Mouse (Mus musculus) hindbrain, embryonic 12.5 days (tissue): ENCODE data around the gene Nudc. TPM values are rescaled to one million over a fixed set of nuclear protein-coding genes. Genes with fewer than 3 reads are reported as not detected.
A peak's percentile ranks its signal among the peaks of the same experiment; 100 is the strongest.

Experiments
- ATAC-seq: fragments of 200-750 bp; cut with Nextera tagmentation; 2 replicates; pipeline ENCODE4 v1.8.0; 2017; ENCODE audit warnings: moderate TSS enrichment; ENCODE audit not compliant: low FRiP score
- H3K27ac ChIP-seq: fragments of 300-500 bp; sonication (generic); 2 replicates; pipeline ENCODE4 v1.5.1; 2016; ENCODE audit warnings: mild to moderate bottlenecking
- H3K27me3 ChIP-seq: fragments of 300-500 bp; sonication (generic); 2 replicates; pipeline ENCODE4 v1.6.1; 2016; ENCODE audit warnings: mild to moderate bottlenecking
- H3K36me3 ChIP-seq: fragments of 300-500 bp; sonication (generic); 2 replicates; pipeline ENCODE4 v1.6.1; 2016; ENCODE audit warnings: mild to moderate bottlenecking
- H3K4me1 ChIP-seq: fragments of 300-500 bp; sonication (generic); 2 replicates; pipeline ENCODE4 v1.6.1; 2016
- H3K4me2 ChIP-seq: fragments of 300-500 bp; sonication (generic); replicated peaks from 2 replicates; pipeline ENCODE4 v1.6.1; 2016; ENCODE audit warnings: mild to moderate bottlenecking
- H3K4me3 ChIP-seq: fragments of 300-500 bp; sonication (generic); 2 replicates; pipeline ENCODE4 v1.5.1; 2016; ENCODE audit warnings: mild to moderate bottlenecking
- H3K9ac ChIP-seq: fragments of 300-500 bp; sonication (generic); 2 replicates; pipeline ENCODE4 v1.6.1; 2016; ENCODE audit warnings: mild to moderate bottlenecking, moderate library complexity
- H3K9me3 ChIP-seq: fragments of 300-500 bp; sonication (generic); replicated peaks from 2 replicates; pipeline ENCODE4 v1.6.1; 2016; ENCODE audit warnings: mild to moderate bottlenecking
- WGBS: fragments of 180-500 bp; shearing (Covaris S2); methylation state at CpG from one replicate; pipeline ENCODE4 v1.1.7; 2016; 5-methylcytosine and 5-hydroxymethylcytosine counted together
- polyA plus RNA-seq: library from polyadenylated mRNA; unstranded; fragments of >200 nt; fragmentation: Nextera tagmentation; extraction: Ambion mirVana; gene quantifications from 2 replicates; pipeline ENCODE4 v1.2.1, GENCODE M21; 2016

Gene Nudc
- polyA plus RNA-seq, 1 experiment from 2014 or later: 326 TPM

DNA sequence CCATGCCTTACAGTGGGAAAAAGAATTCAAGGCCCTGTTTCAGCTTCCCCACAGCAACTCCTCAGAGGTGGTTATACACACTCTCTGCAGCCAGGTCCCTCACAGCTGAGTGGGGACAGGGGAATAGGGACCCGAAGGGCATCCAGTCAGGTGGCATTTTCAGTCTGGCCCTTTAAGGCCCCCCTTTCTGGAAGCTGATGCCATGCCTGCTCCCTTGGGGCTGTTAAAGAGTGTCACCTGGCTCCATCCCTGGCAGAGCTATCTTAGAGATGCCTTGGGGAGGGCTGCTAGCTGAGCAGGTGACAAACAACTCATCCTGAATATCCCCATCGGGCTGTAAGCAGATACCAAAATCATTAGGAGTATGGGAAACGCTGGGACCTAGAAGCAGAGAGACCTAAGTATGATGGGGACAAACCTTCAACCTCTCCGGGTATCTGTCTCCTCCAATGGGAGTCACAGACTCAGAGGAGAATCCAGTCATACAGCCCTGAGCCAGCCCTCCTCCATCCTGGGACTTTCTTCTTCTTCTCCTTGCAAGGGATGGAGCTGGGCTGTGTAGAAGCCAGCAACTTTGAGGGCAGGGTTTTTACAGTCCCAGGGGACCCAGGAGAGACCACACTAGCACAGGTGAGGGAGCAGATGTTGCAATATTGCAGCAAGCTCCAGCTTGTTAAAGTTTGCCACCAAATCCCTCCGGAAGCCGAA is 48.9 kb downstream of the Nudc start:
- Histone ChIP-seq H3K36me3 (no peaks in the 10 kb centered on the region), H3K9ac (no peak overlapping the region), H3K27ac (no peak overlapping the region), H3K4me2 (peak overlapping the region; percentile 100), H3K9me3 (no peaks in the 10 kb centered on the region), H3K4me1 (peaks cover 24% of the 10 kb centered on the region), H3K4me3 (peak overlapping the region; percentile 69), H3K27me3 (peaks cover 86% of the 10 kb centered on the region)
- no peak for ATAC-seq
- WGBS: 28% methylated on average over 6 of the region's 6 CpGs

DNA sequence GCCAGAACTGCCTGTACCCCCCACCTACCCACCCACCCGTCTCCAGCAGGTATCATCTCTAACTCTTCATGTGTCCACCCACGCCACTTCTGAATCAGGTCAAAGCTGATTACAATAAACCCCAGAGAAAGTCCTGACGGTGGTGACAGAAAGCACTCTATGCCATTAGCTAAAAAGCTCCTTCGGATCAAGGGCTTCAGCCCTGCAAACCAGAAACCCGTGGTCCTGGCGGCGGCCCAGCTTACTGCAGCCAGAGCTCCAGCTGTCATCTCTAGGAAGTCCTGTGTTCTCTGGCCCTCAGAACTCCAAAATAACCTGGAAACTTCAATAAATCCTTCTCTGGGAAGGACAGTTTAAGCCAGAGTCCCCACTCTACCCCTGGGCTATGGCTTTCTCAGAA is 50.1 kb downstream of the Nudc start:
- no peaks in the 10 kb centered on the region for H3K9me3 ChIP-seq
- H3K36me3 ChIP-seq: no peaks in the 10 kb centered on the region
- H3K27me3 ChIP-seq: peaks cover 74% of the 10 kb centered on the region
- ATAC-seq: no peak
- peaks cover 32% of the 10 kb centered on the region for H3K4me1 ChIP-seq
- no peak overlapping the region for H3K9ac ChIP-seq
- whole genome bisulfite sequencing: 31% methylated on average over 7 of the region's 7 CpGs
- no peak overlapping the region for H3K27ac ChIP-seq
- H3K4me2 ChIP-seq: no peak overlapping the region
- no peak overlapping the region for H3K4me3 ChIP-seq

DNA sequence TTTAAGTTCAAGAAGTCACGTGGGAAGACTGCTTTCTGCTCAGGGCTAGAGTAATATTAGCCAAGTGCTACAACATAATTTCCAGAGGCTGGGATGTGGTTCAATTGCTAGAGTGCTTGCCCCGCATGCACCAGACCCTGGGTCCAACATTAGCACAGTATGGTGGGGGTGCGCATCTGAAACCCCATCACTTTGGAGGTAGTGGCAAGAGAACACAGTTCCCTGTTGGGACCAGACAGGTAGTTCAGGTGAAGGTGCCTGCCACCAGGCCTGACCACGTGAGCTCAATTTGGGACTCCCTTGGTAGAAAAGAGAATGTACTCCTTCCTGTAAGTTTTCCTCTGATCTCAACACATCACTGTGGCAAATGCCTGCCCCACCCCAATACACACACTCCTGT is 50.9 kb downstream of the Nudc start:
- H3K4me2 ChIP-seq: no peak overlapping the region
- H3K4me1 ChIP-seq: peaks cover 32% of the 10 kb centered on the region
- no peak for ATAC-seq
- no peaks in the 10 kb centered on the region for H3K9me3 ChIP-seq
- H3K9ac ChIP-seq: no peak overlapping the region
- 70% methylated on average over 4 of the region's 4 CpGs for WGBS
- no peak overlapping the region for H3K27ac ChIP-seq
- H3K27me3 ChIP-seq: peaks cover 66% of the 10 kb centered on the region
- H3K4me3 ChIP-seq: no peak overlapping the region
- H3K36me3 ChIP-seq: no peaks in the 10 kb centered on the region

DNA sequence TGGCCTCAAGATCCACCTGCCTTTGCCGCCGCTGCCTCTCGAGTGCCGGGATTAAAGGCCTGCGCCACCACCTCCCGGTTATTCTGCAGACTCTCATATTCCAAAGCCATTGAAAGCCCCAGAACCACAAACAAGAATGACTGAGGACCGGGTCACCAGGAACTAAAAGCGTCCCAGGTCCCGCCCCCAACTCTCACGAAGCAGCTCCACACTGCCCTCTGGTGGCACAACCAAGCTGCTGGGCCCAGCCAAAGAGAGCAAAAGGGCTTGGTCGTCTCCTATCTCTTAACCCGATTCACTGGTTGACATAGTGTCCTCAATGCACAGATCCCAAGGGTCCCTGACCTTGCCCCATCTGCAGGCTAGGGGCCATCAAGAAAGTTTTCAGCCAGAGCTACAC is 51.4 kb downstream of the Nudc start:
- Histone ChIP-seq H3K27me3 (peaks cover 62% of the 10 kb centered on the region), H3K4me3 (peak overlapping the region; percentile 25), H3K4me2 (peak overlapping the region; percentile 52), H3K9ac (no peak overlapping the region), H3K27ac (no peak overlapping the region), H3K36me3 (no peaks in the 10 kb centered on the region), H3K4me1 (peaks cover 36% of the 10 kb centered on the region), H3K9me3 (no peaks in the 10 kb centered on the region)
- no peak for ATAC-seq
- WGBS: under 1% methylated on average over 12 of the region's 12 CpGs

DNA sequence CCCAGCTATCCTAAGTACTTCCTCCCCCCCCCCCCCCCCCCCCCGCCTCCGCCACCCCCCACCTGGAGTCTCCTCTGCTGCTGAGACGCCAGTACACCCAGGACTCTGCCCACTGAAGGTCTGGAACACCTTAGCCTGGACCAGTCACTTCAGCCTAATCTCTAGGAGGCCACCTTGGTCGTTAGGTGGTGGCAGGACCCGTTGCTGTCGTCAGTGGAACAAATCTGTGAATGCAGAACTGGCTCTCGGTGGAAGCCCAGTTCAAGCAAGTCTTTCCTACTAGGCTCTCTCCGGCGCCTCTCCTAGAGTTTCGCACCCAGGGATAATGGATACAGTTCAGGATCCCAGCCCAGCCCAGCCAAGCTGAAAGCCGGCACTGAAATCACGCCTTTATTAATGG is 51.9 kb downstream of the Nudc start:
- WGBS: 31% methylated on average over 9 of the region's 12 CpGs
- Histone ChIP-seq H3K27me3 (peaks cover 56% of the 10 kb centered on the region), H3K36me3 (no peaks in the 10 kb centered on the region), H3K27ac (no peak overlapping the region), H3K4me1 (peaks cover 36% of the 10 kb centered on the region), H3K9ac (no peak overlapping the region), H3K4me2 (peak overlapping the region; percentile 52), H3K9me3 (no peaks in the 10 kb centered on the region), H3K4me3 (peak overlapping the region; percentile 25)
- no peak for ATAC-seq

DNA sequence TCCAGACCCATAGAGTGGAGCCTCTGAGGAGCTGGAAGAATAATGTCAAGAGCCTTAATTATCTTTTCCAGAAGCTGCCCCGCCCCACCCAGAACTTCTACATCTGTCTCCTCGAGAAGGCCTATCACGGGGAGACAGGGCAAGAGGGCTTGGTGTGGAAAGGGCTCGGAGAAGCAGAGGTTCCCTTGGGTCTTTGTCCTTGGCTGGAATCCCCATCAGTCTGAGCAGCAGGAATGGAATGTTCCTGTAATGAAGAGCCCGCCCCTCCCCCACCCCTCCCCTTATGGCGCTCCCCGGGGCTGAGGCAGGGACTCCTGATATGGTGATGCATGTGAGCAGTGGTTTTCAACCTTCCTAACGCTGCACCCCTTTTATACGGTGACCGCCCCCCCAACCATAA is 54.0 kb downstream of the Nudc start:
- no peak for ATAC-seq
- H3K36me3 ChIP-seq: no peaks in the 10 kb centered on the region
- no peaks in the 10 kb centered on the region for H3K9me3 ChIP-seq
- 35% methylated on average over 10 of the region's 10 CpGs for WGBS
- H3K9ac ChIP-seq: no peak overlapping the region
- H3K4me2 ChIP-seq: no peak overlapping the region
- H3K4me3 ChIP-seq: no peak overlapping the region
- no peak overlapping the region for H3K27ac ChIP-seq
- H3K4me1 ChIP-seq: peaks cover 19% of the 10 kb centered on the region
- H3K27me3 ChIP-seq: peaks cover 35% of the 10 kb centered on the region

DNA sequence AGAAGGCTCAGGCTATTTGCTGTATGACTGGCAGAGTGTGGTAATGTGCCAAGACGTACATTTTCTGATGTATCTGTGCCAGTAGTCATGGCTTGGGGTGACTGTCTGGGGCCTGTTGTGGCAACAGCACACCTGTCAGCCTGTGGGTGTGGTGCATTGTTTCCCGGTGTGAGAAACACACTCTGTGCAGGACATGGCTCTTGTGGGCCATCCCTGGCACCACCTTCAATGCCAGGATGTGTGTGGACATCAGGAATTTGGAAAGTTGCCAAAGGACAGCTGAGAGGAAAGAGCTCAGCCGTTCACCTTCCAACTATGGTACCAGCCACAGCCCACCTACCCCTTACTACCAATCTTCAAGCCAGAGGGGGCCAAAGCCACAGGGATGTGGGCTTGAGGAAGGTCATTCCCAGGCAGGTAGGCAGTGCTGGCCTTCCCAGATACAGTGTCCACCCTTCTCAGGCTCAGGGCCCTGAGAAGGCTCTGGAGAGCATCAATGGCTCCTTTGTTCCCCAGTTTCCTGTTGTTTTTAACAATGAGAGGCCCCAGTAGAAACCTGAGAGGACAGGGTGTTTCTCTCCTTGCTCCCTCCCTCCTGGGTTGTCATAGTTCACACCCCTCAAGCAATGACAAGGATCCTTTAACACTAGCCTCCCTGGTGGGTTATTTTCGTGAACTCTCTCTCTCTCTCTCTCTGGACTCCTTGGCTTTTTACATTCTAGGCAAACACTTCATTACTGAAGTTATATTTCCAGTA is 56.1 kb downstream of the Nudc start:
- Histone ChIP-seq H3K4me2 (no peak overlapping the region), H3K27ac (no peak overlapping the region), H3K4me3 (no peak overlapping the region), H3K27me3 (peaks cover 14% of the 10 kb centered on the region), H3K9ac (no peak overlapping the region), H3K4me1 (peaks cover 19% of the 10 kb centered on the region), H3K9me3 (no peaks in the 10 kb centered on the region), H3K36me3 (no peaks in the 10 kb centered on the region)
- ATAC-seq: no peak
- WGBS: 63% methylated on average over 4 of the region's 4 CpGs

DNA sequence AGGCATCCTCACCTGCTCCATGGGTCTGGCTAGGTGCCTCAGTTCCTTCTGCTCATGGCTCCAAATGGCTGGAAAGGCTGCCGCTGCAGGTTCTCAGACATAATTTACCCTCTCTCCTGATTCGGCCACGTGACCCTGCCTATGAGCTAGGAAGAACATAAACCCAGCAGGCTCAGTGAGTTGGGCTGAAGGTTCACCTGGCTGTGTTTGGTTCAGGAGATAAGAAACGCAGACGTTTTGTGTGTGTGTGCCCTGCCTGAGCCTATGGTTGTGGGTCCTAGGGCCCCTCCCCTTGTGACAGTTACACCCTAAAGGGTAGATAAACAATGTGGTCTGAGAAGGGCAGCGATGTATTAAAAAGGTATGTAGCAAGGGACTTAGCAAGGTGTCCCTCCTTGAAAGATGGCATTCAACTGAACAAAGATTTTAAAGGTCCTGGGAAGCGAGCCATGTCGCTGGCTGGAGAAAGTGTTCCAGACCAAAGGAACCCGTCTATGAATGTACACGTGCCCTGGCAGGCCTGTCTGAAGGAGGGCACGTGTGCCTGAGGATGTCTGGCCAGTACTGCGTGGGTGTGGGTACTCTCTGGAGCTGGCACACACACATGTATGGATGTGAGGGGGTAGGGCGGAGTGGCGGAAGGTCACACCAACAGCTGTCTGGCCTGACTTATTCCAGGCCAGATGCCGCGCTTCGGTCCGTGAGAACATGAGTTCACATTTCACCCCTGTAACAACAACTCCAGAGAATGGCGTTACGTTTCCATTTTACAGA is 57.0 kb downstream of the Nudc start:
- whole genome bisulfite sequencing: 80% methylated on average over 20 of the region's 20 CpGs
- Histone ChIP-seq H3K36me3 (no peaks in the 10 kb centered on the region), H3K9me3 (no peaks in the 10 kb centered on the region), H3K9ac (no peak overlapping the region), H3K4me1 (peaks cover 22% of the 10 kb centered on the region), H3K4me3 (no peak overlapping the region), H3K27ac (no peak overlapping the region), H3K27me3 (peaks cover 15% of the 10 kb centered on the region), H3K4me2 (no peak overlapping the region)
- ATAC-seq: no peak

DNA sequence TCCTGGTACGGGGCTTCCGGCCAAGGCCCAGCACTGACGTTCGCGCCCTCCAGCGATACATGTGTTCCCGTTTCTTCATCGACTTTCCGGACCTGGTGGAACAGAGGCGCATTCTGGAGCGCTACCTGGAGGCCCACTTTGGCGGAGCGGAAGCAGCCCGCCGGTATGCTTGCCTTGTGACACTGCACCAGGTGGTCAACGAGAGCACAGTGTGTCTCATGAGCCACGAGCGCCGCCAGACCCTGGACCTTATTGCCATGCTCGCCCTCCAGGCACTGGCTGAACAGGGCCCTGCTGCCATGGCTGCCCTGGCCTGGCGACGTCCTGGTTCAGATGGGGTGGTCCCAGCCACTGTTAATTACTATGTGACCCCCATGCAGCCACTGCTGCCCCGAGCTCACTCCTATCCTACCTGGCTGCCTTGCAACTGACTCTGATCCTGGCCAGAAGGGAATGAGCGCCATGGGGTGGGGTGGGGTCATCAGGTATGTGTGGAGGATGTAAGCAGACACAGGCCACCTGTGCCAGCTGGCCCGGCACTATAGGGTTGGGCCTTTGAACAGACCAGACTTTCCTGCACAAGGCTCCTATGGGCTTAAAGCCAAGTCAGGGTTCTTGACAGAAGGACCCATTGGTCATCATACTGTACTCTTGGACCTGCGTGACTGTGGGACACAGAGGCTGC is 59.0 kb downstream of the Nudc start:
- no peak for ATAC-seq
- no peaks in the 10 kb centered on the region for H3K36me3 ChIP-seq
- WGBS: 94% methylated on average over 26 of the region's 26 CpGs
- peaks cover 22% of the 10 kb centered on the region for H3K27me3 ChIP-seq
- no peak overlapping the region for H3K4me2 ChIP-seq
- H3K4me3 ChIP-seq: no peak overlapping the region
- no peak overlapping the region for H3K27ac ChIP-seq
- H3K9me3 ChIP-seq: no peaks in the 10 kb centered on the region
- peaks cover 18% of the 10 kb centered on the region for H3K4me1 ChIP-seq
- H3K9ac ChIP-seq: no peak overlapping the region

DNA sequence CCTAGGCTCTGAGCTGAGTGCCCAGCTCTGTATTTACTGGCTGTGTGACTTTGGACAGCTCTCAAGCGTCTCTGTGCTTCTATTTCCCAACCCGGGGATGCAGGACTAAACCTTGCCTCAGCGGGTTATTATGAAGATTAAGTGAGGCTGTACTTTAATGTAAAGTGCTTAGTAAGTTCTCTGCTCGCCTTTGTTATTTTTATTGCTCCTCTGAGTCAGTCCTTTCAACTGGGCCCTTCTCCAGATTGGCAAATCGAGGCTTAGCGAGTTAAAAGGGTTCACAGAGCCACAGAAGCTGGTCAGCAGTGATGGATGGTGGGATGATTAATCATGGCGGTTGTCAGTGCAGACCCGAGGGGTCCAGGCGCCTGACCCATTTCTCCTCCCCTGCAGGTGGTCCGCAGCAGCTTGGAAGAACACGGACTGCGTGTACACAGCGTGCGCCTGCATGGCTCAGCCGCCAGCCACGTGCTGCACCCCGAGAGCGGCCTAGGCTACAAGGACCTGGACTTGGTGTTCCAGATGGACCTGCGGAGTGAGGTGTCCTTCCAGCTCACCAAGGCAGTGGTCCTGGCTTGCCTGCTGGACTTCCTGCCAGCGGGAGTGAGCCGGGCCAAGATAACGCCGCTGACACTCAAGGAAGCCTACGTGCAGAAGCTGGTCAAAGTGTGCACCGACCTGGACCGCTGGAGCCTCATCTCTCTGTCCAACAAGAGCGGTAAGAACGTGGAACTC is 59.9 kb downstream of the Nudc start:
- Histone ChIP-seq H3K27ac (no peak overlapping the region), H3K36me3 (no peaks in the 10 kb centered on the region), H3K4me1 (peaks cover 12% of the 10 kb centered on the region), H3K27me3 (peaks cover 32% of the 10 kb centered on the region), H3K4me2 (no peak overlapping the region), H3K4me3 (no peak overlapping the region), H3K9me3 (no peaks in the 10 kb centered on the region), H3K9ac (no peak overlapping the region)
- WGBS: 88% methylated on average over 28 of the region's 28 CpGs
- no peak for ATAC-seq

DNA sequence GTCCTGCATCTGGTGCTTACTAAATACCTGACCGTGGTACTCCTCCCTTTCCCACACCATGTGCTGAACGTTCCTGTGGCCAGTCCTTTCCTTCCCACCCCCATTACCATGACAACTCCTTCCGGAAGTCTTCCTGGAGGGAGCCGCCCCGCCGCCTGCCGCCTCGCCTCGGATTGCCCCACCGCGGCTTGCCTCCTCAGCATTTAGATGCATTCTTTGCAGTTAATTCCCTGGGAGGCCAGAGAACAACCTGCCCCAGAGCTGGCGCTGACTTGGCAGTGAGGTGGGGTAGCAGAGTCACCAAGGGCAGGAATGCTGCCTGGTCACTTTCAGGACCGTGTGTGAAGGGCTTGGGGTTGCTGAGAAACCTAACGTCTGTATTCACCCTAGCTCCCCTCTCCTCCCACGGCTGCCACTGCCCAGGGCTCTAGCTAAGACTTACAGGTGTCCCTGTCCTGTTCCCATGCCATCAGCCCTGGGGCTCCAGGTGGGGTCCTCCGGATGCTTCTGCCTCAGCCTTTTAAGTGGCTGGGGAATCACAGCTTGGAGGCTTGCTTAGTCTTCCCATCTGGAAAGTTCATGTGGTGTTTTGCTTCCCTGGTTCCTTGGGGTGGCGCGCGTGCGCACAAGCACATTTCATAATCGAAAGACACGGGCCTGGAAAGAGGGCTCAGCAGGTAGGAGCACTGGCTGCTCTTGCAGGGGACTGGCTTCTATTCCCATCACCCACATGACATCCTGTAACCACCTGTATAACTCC is 61.4 kb downstream of the Nudc start:
- Histone ChIP-seq H3K9me3 (no peaks in the 10 kb centered on the region), H3K27me3 (peaks cover 41% of the 10 kb centered on the region), H3K4me1 (peaks cover 12% of the 10 kb centered on the region), H3K9ac (0 out of 2 replicates have a peak overlapping the region, but pooled peaks have one; percentile 25), H3K27ac (no peak overlapping the region), H3K36me3 (no peaks in the 10 kb centered on the region), H3K4me2 (peak overlapping the region; percentile 31), H3K4me3 (no peak overlapping the region; the same call in 1 of the 2 replicates)
- no peak for ATAC-seq
- WGBS: 13% methylated on average over 22 of the region's 22 CpGs
